Mouse (Mus musculus) lung, embryonic 16.5 days (tissue): ENCODE results near the gene Ccz1. TPM values are rescaled to one million over a fixed set of nuclear protein-coding genes. Genes with fewer than 3 reads are reported as not detected.
A peak's percentile ranks its signal among the peaks of the same experiment; 100 is the strongest.

ENCODE experiments used
- ATAC-seq: fragments of 200-750 bp; cut with Nextera tagmentation; 2 replicates; pipeline ENCODE4 v1.8.0; 2017; ENCODE audit warnings: low read depth, mild to moderate bottlenecking, moderate library complexity
- H3K27ac ChIP-seq: fragments of 300-500 bp; sonication (generic); 2 replicates; pipeline ENCODE4 v1.5.1; 2014; ENCODE audit warnings: mild to moderate bottlenecking, control low read depth, low read length
- H3K27me3 ChIP-seq: fragments of 300-500 bp; sonication (generic); 2 replicates; pipeline ENCODE4 v1.6.1; 2014; ENCODE audit warnings: low read depth, low read length, mixed read lengths; ENCODE audit not compliant: control insufficient read depth, insufficient read depth
- H3K36me3 ChIP-seq: fragments of 300-500 bp; sonication (generic); 2 replicates; pipeline ENCODE4 v1.6.1; 2014; ENCODE audit warnings: low read length; ENCODE audit not compliant: control insufficient read depth, insufficient read depth
- H3K4me1 ChIP-seq: fragments of 300-500 bp; sonication (generic); replicated peaks from 2 replicates; pipeline ENCODE4 v1.6.1; 2014; ENCODE audit warnings: low read length, mixed read lengths; ENCODE audit not compliant: control insufficient read depth, insufficient read depth
- H3K4me2 ChIP-seq: fragments of 300-500 bp; sonication (generic); 2 replicates; pipeline ENCODE4 v1.6.1; 2014; ENCODE audit warnings: low read depth, low read length, control low read depth
- H3K4me3 ChIP-seq: fragments of 300-500 bp; sonication (generic); 2 replicates; pipeline ENCODE4 v1.5.1; 2014; ENCODE audit warnings: mild to moderate bottlenecking, low read length, control low read depth
- H3K9ac ChIP-seq: fragments of 300-500 bp; sonication (generic); 2 replicates; pipeline ENCODE4 v1.6.1; 2014; ENCODE audit warnings: low read length, control low read depth
- H3K9me3 ChIP-seq: fragments of 300-500 bp; sonication (generic); 2 replicates; pipeline ENCODE4 v1.6.1; 2016; ENCODE audit warnings: low read length; ENCODE audit not compliant: control insufficient read depth
- WGBS: fragments of 180-500 bp; shearing (Covaris S2); extraction: QIAGEN DNeasy Blood & Tissue Kit; methylation state at CpG from one replicate; pipeline ENCODE4 v1.1.7; 2014; 5-methylcytosine and 5-hydroxymethylcytosine counted together
- polyA plus RNA-seq: library from polyadenylated mRNA; unstranded; fragments of >200 nt; fragmentation: Nextera tagmentation; extraction: Ambion mirVana; gene quantifications from 2 replicates; pipeline ENCODE4 v1.2.1, GENCODE M21; 2015

The Ccz1 gene
- polyA plus RNA-seq, result 79.3 and 82.1 TPM in 2 replicates

GRCm38 (mm10) chr5:144014551-144015311 is at the start of gene Ccz1:
Gene Ccz1, minus strand, starts transcription at chr5:144014877.
- Histone ChIP-seq H3K27me3 (no peaks in the 10 kb centered on the region), H3K36me3 (peaks cover 8% of the 10 kb centered on the region), H3K27ac (peak within 1 kb of the TSS; percentile 83), H3K9me3 (no peaks in the 10 kb centered on the region), H3K4me3 (peak within 1 kb of the TSS; percentile 98), H3K4me1 (0 out of 2 replicates have a peak, but pooled peaks cover 2% of the 10 kb centered on the region), H3K9ac (peak within 1 kb of the TSS; percentile 95), H3K4me2 (peak within 1 kb of the TSS; percentile 60)
- peak; percentile 99 for ATAC-seq
- 4% methylated on average over 43 of the region's 47 CpGs for WGBS

GRCm38 (mm10) chr5:144064093-144064492 is 49.4 kb upstream of the Ccz1 start:
- no peak for ATAC-seq

DNA sequence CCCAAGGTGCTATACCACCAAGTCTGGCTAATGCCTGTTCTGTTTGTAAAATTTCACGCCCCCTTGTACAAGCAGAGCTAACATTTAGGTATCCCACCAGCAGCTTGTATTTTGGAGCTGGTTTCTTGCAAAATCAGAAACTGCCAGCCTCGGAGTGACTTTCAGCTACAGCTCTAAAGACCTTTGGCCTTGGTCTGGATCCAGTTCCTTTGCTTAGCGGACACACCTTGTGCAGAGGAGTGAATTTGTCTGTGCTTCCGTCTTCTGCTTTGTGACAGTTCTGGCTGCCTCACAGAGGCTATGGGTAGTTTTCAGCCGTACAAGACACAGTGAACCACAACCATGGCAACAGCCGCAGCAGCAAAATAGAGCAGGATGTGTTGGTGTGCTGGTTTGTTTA is 39.7 kb upstream of the Ccz1 start:
- WGBS, result 90% methylated on average over 6 of the region's 6 CpGs
- H3K27me3 ChIP-seq, result no peaks in the 10 kb centered on the region
- H3K4me1 ChIP-seq, result no peaks in the 10 kb centered on the region
- H3K36me3 ChIP-seq, result no peaks in the 10 kb centered on the region
- no peak overlapping the region for H3K4me3 ChIP-seq
- H3K4me2 ChIP-seq, result no peak overlapping the region
- no peak overlapping the region for H3K9ac ChIP-seq
- no peak for ATAC-seq
- H3K9me3 ChIP-seq, result no peaks in the 10 kb centered on the region
- H3K27ac ChIP-seq, result no peak overlapping the region

More at GRCm38 (mm10) chr5:144064093-144064492, 49.4 kb upstream of the Ccz1 start:
- no peaks in the 10 kb centered on the region for H3K27me3 ChIP-seq
- H3K9ac ChIP-seq, result no peak overlapping the region
- no peak overlapping the region for H3K4me2 ChIP-seq
- no peak overlapping the region for H3K4me3 ChIP-seq
- H3K36me3 ChIP-seq, result no peaks in the 10 kb centered on the region
- 76% methylated on average over 5 of the region's 5 CpGs for WGBS
- no peak overlapping the region for H3K27ac ChIP-seq
- no peaks in the 10 kb centered on the region for H3K9me3 ChIP-seq
- H3K4me1 ChIP-seq, result no peaks in the 10 kb centered on the region

GRCm38 (mm10) chr5:144053450-144053849 is 38.8 kb upstream of the Ccz1 start:
- H3K9me3 ChIP-seq, result no peaks in the 10 kb centered on the region
- no peak overlapping the region for H3K4me2 ChIP-seq
- H3K36me3 ChIP-seq, result no peaks in the 10 kb centered on the region
- H3K27ac ChIP-seq, result no peak overlapping the region
- no peak for ATAC-seq
- no peaks in the 10 kb centered on the region for H3K4me1 ChIP-seq
- WGBS, result 25% methylated on average over 3 of the region's 3 CpGs
- no peaks in the 10 kb centered on the region for H3K27me3 ChIP-seq
- H3K4me3 ChIP-seq, result no peak overlapping the region
- H3K9ac ChIP-seq, result no peak overlapping the region

GRCm38 (mm10) chr5:144051268-144051667 is 36.6 kb upstream of the Ccz1 start:
- ATAC-seq, result no peak
- H3K27me3 ChIP-seq, result no peaks in the 10 kb centered on the region
- H3K9me3 ChIP-seq, result no peaks in the 10 kb centered on the region

DNA sequence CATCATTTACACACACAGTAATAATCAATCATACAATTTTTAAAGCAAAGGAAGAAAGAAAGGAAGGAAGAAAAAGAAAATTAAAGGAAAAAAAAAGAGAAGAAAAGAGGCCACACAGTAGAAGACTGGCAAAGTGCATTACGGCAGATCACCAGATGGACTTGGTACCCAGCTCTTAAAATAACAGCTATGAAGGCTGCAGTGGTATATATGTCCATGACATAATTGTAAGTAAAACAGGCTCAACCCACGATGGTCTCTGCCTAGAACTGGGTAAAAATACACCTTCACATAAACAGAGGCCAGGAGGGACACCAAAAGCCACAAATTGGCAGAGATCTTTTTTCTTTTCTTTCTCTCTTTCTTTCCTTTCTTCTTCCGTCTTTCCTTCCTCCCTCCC is 35.2 kb upstream of the Ccz1 start:
- H3K4me2 ChIP-seq, result no peak overlapping the region
- H3K4me3 ChIP-seq, result no peak overlapping the region
- H3K36me3 ChIP-seq, result no peaks in the 10 kb centered on the region
- ATAC-seq, result no peak
- H3K4me1 ChIP-seq, result no peaks in the 10 kb centered on the region
- no peaks in the 10 kb centered on the region for H3K27me3 ChIP-seq
- 60% methylated on average over 3 of the region's 3 CpGs for WGBS
- H3K9me3 ChIP-seq, result no peaks in the 10 kb centered on the region
- H3K27ac ChIP-seq, result no peak overlapping the region
- no peak overlapping the region for H3K9ac ChIP-seq

More at GRCm38 (mm10) chr5:144051268-144051667, 36.6 kb upstream of the Ccz1 start:
- H3K4me1 ChIP-seq, result no peaks in the 10 kb centered on the region
- H3K27ac ChIP-seq, result no peak overlapping the region
- no peak overlapping the region for H3K4me2 ChIP-seq
- no peak overlapping the region for H3K4me3 ChIP-seq
- no peaks in the 10 kb centered on the region for H3K36me3 ChIP-seq
- H3K9ac ChIP-seq, result no peak overlapping the region

GRCm38 (mm10) chr5:144047324-144047723 is 32.6 kb upstream of the Ccz1 start:
- ATAC-seq, result no peak
- Histone ChIP-seq H3K27me3 (no peaks in the 10 kb centered on the region), H3K4me3 (no peak overlapping the region), H3K9ac (no peak overlapping the region), H3K4me2 (no peak overlapping the region), H3K27ac (no peak overlapping the region), H3K36me3 (no peaks in the 10 kb centered on the region), H3K9me3 (no peaks in the 10 kb centered on the region), H3K4me1 (no peaks in the 10 kb centered on the region)
- WGBS, result 63% methylated on average over 13 of the region's 13 CpGs

DNA sequence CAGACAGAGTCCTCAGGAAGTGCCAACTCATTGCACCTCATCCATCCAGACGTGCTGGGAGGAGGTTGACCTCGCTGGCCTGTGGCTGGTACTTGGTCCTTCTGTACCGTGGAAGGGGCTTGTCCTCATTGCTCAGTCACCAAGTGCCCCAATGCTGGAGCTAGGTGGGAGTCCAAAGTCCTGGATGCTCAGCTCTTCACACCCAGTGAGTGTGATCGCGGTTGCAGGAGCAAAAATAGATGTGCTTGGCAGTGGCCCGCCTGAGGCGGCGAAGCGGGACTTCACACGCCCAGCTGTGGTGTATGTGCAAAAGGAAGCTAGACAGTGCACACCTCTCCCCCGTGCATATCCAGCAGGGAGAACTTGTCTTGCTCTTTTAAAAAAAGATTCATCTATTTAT is 28.5 kb upstream of the Ccz1 start:
- no peak for ATAC-seq
- Histone ChIP-seq H3K27ac (no peak overlapping the region), H3K9ac (no peak overlapping the region), H3K4me1 (no peaks in the 10 kb centered on the region), H3K9me3 (no peaks in the 10 kb centered on the region), H3K36me3 (no peaks in the 10 kb centered on the region), H3K4me3 (no peak overlapping the region), H3K4me2 (no peak overlapping the region), H3K27me3 (no peaks in the 10 kb centered on the region)
- WGBS, result 80% methylated on average over 11 of the region's 11 CpGs

GRCm38 (mm10) chr5:144040720-144041364 is 26.2 kb upstream of the Ccz1 start:
- Histone ChIP-seq H3K4me3 (no peak overlapping the region), H3K9ac (0 out of 2 replicates have a peak overlapping the region, but pooled peaks have one; percentile 25), H3K4me2 (peak overlapping the region; percentile 27), H3K4me1 (no peaks in the 10 kb centered on the region), H3K27me3 (no peaks in the 10 kb centered on the region), H3K36me3 (no peaks in the 10 kb centered on the region), H3K9me3 (no peaks in the 10 kb centered on the region), H3K27ac (no peak overlapping the region)
- 37% methylated on average over 11 of the region's 11 CpGs for WGBS
- peak; percentile 51; the same call in 1 of the 2 replicates for ATAC-seq
